8 mouse cellular contexts compared by ENCODE assay signal in genomic region chr13:98031642-98031960, GRCm38 (mm10).
DNase-seq lines count a peak whose midpoint lies in the region; ATAC-seq and TF ChIP-seq lines count a peak whose summit lies in the region.

No protein-coding gene starts in this region.

- H3K4me3 ChIP-seq in layer of hippocampus, adult 2 months = peak overlapping the region; percentile 43
- H3K4me3 ChIP-seq in embryonic facial prominence, embryonic 13.5 days = peak overlapping the region; percentile 26
- no peak overlapping the region for H3K4me3 ChIP-seq in intestine, postnatal 0 days (ENCODE audit: low read depth, low read length)
- peak overlapping the region; percentile 24 for H3K4me3 ChIP-seq in neural tube, embryonic 13.5 days

- peak overlapping the region; percentile 54 for H3K4me2 ChIP-seq in embryonic facial prominence, embryonic 13.5 days
- peak overlapping the region; percentile 53 for H3K4me2 ChIP-seq in intestine, postnatal 0 days (replicated peaks; ENCODE audit: low read depth)
- H3K4me2 ChIP-seq in neural tube, embryonic 13.5 days = peak overlapping the region; percentile 53

- no peaks in the 10 kb centered on the region for H3K27me3 ChIP-seq in embryonic facial prominence, embryonic 13.5 days
- H3K27me3 ChIP-seq in intestine, postnatal 0 days (replicated peaks; ENCODE audit: control insufficient read depth, insufficient read depth, low read length) = no peaks in the 10 kb centered on the region
- no peaks in the 10 kb centered on the region for H3K27me3 ChIP-seq in neural tube, embryonic 13.5 days

- DNase-seq in layer of hippocampus, adult 2 months (ENCODE audit: low spot score in 2 of 2) = no peak
- DNase-seq in layer of hippocampus, adult 8-10 months (ENCODE audit: low spot score in 2 of 2) = no peak
- no peak for DNase-seq in layer of hippocampus, adult 18-20 months (ENCODE audit: low spot score in 2 of 2)
- no peak for DNase-seq in gastrocnemius, adult 18-20 months (ENCODE audit: low spot score)
- no peak for DNase-seq in right cerebral cortex, postnatal 4 days

- WGBS in embryonic facial prominence, embryonic 13.5 days = 32% methylated on average over 5 of the region's 5 CpGs
- 41% methylated on average over 5 of the region's 5 CpGs for WGBS in intestine, postnatal 0 days
- 26% methylated on average over 5 of the region's 5 CpGs for WGBS in neural tube, embryonic 13.5 days

- ATAC-seq in embryonic facial prominence, embryonic 13.5 days (ENCODE audit: insufficient number of reproducible peaks, insufficient read depth, low FRiP score, low TSS enrichment, low read depth) = no peak
- no peak for ATAC-seq in intestine, postnatal 0 days
- peak; percentile 34; the same call in 1 of the 2 replicates for ATAC-seq in neural tube, embryonic 13.5 days (ENCODE audit: low read depth)

- no peaks in the 10 kb centered on the region for H3K36me3 ChIP-seq in embryonic facial prominence, embryonic 13.5 days
- H3K36me3 ChIP-seq in intestine, postnatal 0 days (ENCODE audit: control insufficient read depth, insufficient read depth) = no peaks in the 10 kb centered on the region
- H3K36me3 ChIP-seq in neural tube, embryonic 13.5 days = no peaks in the 10 kb centered on the region

- peak overlapping the region; percentile 60 for H3K9ac ChIP-seq in embryonic facial prominence, embryonic 13.5 days
- H3K9ac ChIP-seq in intestine, postnatal 0 days (ENCODE audit: low read depth, low read length) = no peak overlapping the region
- H3K9ac ChIP-seq in neural tube, embryonic 13.5 days = no peak overlapping the region

- no peak for TF ChIP-seq CTCF in layer of hippocampus, adult 2 months (conservative IDR thresholded peaks at IDR 0.05)
- TF ChIP-seq CTCF in intestine, postnatal 0 days (IDR thresholded peaks at IDR 0.05; ENCODE audit: low read depth) = no peak

- peak overlapping the region; percentile 64 for H3K27ac ChIP-seq in layer of hippocampus, adult 2 months
- H3K27ac ChIP-seq in embryonic facial prominence, embryonic 13.5 days = 0 out of 2 replicates have a peak overlapping the region, but pooled peaks have one; percentile 18
- no peak overlapping the region for H3K27ac ChIP-seq in intestine, postnatal 0 days (ENCODE audit: low read depth, low read length)
- peak overlapping the region; percentile 42 for H3K27ac ChIP-seq in neural tube, embryonic 13.5 days (replicated peaks)

- H3K9me3 ChIP-seq in embryonic facial prominence, embryonic 13.5 days = no peaks in the 10 kb centered on the region
- H3K9me3 ChIP-seq in intestine, postnatal 0 days (ENCODE audit: control insufficient read depth) = no peaks in the 10 kb centered on the region
- no peaks in the 10 kb centered on the region for H3K9me3 ChIP-seq in neural tube, embryonic 13.5 days

- peaks cover 19% of the 10 kb centered on the region for H3K4me1 ChIP-seq in embryonic facial prominence, embryonic 13.5 days
- H3K4me1 ChIP-seq in intestine, postnatal 0 days (replicated peaks; ENCODE audit: control insufficient read depth, insufficient read depth, low read length) = no peaks in the 10 kb centered on the region
- peaks cover 13% of the 10 kb centered on the region for H3K4me1 ChIP-seq in neural tube, embryonic 13.5 days (replicated peaks)
